Mouse (Mus musculus) urinary bladder, adult 2 months (tissue): ENCODE measurements at regions not wholly inside any gene's neighbourhood (a gene's known extent, or its start where the extent isn't known, plus 50 kb on each side); places are given as distances from the start of the nearest gene placed in this dataset.
A peak's percentile ranks its signal among the peaks of the same experiment; 100 is the strongest.

ENCODE experiments used
- DNase-seq: peaks from one replicate; pipeline ENCODE4 v3.0.0; 2022; ENCODE audit warnings: low spot score

- DNase-seq = peak; percentile 22
These were observed 103.1 kb downstream of the Btbd35f12 start for GRCm38 (mm10) chrX:33416321-33416720.
